Mouse (Mus musculus): ENCODE measurements around the gene Limk2. TPM values are rescaled to one million over a fixed set of nuclear protein-coding genes. Genes with fewer than 3 reads are reported as not detected.

Limk2 gene
- polyA plus RNA-seq, 1 experiment from 2014 or later = 134 TPM

DNA sequence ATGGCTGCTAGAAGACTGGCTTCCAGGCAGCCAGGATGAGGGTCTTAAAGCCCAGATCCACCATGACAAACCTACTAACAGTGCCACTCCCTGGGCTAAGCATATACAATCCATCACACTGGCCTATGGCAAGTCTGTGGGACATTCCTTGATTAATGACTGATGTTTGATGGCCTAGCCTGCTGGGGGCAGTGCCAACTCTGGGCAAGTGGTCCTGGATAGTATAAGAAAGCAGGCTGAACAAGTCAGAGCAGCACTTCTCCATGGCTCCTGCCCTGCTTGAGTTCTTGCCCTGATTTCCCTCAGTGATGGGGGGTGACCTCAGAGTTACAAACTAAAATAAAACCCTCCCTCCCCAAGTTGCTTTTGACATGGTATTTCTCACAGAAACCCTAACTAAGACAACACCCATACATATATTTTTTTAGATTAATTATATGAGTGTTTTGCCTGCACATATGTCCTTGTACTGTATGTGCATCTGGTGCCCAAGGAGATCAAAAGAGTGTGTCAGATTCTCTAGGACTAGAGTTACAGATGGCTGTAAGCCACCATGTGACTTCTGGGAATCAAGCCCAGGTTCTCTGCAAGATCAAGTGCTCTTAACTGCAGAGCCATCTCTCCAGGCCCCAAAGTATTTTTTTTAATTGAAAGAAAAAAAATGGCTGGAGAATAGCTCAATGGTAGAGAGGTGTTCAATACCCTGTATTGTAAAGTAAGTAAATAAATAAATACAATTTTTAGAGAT is 32.9 kb upstream of the Limk2 start:
- Histone ChIP-seq H3K9me3 (no peaks in the 10 kb centered on the region), H3K27me3 (no peaks in the 10 kb centered on the region), H3K36me3 (no peaks in the 10 kb centered on the region), H3K27ac (no peak overlapping the region), H3K4me1 (replicated peaks) (0 out of 2 replicates have a peak, but pooled peaks cover 2% of the 10 kb centered on the region), H3K9ac (replicated peaks) (no peak overlapping the region), H3K4me3 (replicated peaks) (no peak overlapping the region), H3K4me2 (replicated peaks) (no peak overlapping the region)
- no peak for ATAC-seq

- WGBS = 91% methylated on average over 1 of the region's 1 CpGs
- Histone ChIP-seq H3K4me2 (replicated peaks) (no peak overlapping the region), H3K4me1 (replicated peaks) (no peaks in the 10 kb centered on the region), H3K4me3 (replicated peaks) (no peak overlapping the region), H3K27ac (no peak overlapping the region), H3K9me3 (no peaks in the 10 kb centered on the region), H3K36me3 (no peaks in the 10 kb centered on the region), H3K27me3 (no peaks in the 10 kb centered on the region), H3K9ac (replicated peaks) (no peak overlapping the region)
- no peak for ATAC-seq
Observed at GRCm38 (mm10) chr11:3437621-3438020, 28.6 kb upstream of the Limk2 start.

- no peak for ATAC-seq
- H3K9ac ChIP-seq (replicated peaks) = no peak overlapping the region
- no peaks in the 10 kb centered on the region for H3K4me1 ChIP-seq (replicated peaks)
- H3K27ac ChIP-seq = no peak overlapping the region
- no peaks in the 10 kb centered on the region for H3K27me3 ChIP-seq
- peaks cover 9% of the 10 kb centered on the region; the same call in 1 of the 2 replicates for H3K36me3 ChIP-seq
- H3K9me3 ChIP-seq = no peaks in the 10 kb centered on the region
- WGBS = 90% methylated on average over 4 of the region's 4 CpGs
- H3K4me3 ChIP-seq (replicated peaks) = no peak overlapping the region
- H3K4me2 ChIP-seq (replicated peaks) = no peak overlapping the region
Observed at GRCm38 (mm10) chr11:3433809-3434208, 24.8 kb upstream of the Limk2 start.

DNA sequence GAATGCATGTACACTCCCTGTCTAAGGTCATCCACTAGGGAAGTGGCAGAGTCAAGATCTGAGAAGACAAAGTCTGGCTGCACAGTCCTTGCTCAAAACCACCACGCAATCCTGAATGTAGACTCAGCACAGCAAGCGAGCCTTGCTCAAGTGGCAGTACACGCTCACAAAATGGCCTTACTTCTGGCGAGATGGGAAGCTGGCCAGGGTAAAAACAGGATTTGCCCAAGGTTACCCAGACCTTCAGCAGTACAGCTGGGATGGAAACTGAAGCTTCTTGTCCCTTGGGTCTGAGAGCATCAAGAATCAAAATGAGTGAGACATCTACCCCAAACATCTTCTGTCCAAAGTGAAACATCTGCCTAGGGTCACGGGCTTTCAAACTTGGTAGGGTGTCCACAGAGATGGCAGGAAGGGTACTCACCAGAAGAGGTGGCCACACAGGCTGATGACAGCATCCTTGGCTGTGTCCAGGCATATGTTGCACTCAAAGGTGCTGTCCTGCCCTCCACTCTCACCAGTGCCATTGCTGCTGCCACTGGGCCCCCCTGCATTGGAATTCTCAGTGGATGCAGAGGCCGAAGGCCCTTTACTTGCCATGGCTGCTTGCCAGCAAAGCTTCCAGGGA is 23.1 kb upstream of the Limk2 start:
- no peak overlapping the region for H3K4me2 ChIP-seq (replicated peaks)
- no peaks in the 10 kb centered on the region for H3K9me3 ChIP-seq
- H3K27me3 ChIP-seq = no peaks in the 10 kb centered on the region
- H3K9ac ChIP-seq (replicated peaks) = no peak overlapping the region
- peaks cover 9% of the 10 kb centered on the region; the same call in 1 of the 2 replicates for H3K36me3 ChIP-seq
- H3K4me1 ChIP-seq (replicated peaks) = no peaks in the 10 kb centered on the region
- H3K4me3 ChIP-seq (replicated peaks) = no peak overlapping the region
- no peak overlapping the region for H3K27ac ChIP-seq
- ATAC-seq = no peak
- WGBS = 94% methylated on average over 6 of the region's 6 CpGs

- Histone ChIP-seq H3K4me1 (replicated peaks) (no peaks in the 10 kb centered on the region), H3K9me3 (no peaks in the 10 kb centered on the region), H3K36me3 (peaks cover 9% of the 10 kb centered on the region; the same call in 1 of the 2 replicates), H3K4me2 (replicated peaks) (no peak overlapping the region), H3K27me3 (no peaks in the 10 kb centered on the region), H3K9ac (replicated peaks) (no peak overlapping the region), H3K27ac (no peak overlapping the region), H3K4me3 (replicated peaks) (no peak overlapping the region)
- WGBS = 92% methylated on average over 3 of the region's 3 CpGs
- no peak for ATAC-seq
Observed at GRCm38 (mm10) chr11:3431515-3431914, 22.5 kb upstream of the Limk2 start.

- ATAC-seq = no peak
- WGBS = 85% methylated on average over 7 of the region's 7 CpGs
Observed at GRCm38 (mm10) chr11:3428632-3429031, 19.6 kb upstream of the Limk2 start.

GRCm38 (mm10) chr11:3427697-3428230 is 18.8 kb upstream of the Limk2 start:
- H3K9ac ChIP-seq (replicated peaks) = no peak overlapping the region
- no peak overlapping the region for H3K4me2 ChIP-seq (replicated peaks)
- WGBS = 90% methylated on average over 3 of the region's 3 CpGs
- ATAC-seq = no peak
- no peaks in the 10 kb centered on the region for H3K9me3 ChIP-seq
- no peaks in the 10 kb centered on the region for H3K4me1 ChIP-seq (replicated peaks)
- no peak overlapping the region for H3K27ac ChIP-seq
- no peak overlapping the region for H3K4me3 ChIP-seq (replicated peaks)
- peaks cover 43% of the 10 kb centered on the region for H3K36me3 ChIP-seq
- H3K27me3 ChIP-seq = no peaks in the 10 kb centered on the region

More at GRCm38 (mm10) chr11:3428632-3429031, 19.6 kb upstream of the Limk2 start:
- Histone ChIP-seq H3K27ac (no peak overlapping the region), H3K9ac (replicated peaks) (no peak overlapping the region), H3K4me3 (replicated peaks) (no peak overlapping the region), H3K36me3 (peaks cover 37% of the 10 kb centered on the region), H3K4me1 (replicated peaks) (no peaks in the 10 kb centered on the region), H3K4me2 (replicated peaks) (no peak overlapping the region), H3K9me3 (no peaks in the 10 kb centered on the region), H3K27me3 (no peaks in the 10 kb centered on the region)

DNA sequence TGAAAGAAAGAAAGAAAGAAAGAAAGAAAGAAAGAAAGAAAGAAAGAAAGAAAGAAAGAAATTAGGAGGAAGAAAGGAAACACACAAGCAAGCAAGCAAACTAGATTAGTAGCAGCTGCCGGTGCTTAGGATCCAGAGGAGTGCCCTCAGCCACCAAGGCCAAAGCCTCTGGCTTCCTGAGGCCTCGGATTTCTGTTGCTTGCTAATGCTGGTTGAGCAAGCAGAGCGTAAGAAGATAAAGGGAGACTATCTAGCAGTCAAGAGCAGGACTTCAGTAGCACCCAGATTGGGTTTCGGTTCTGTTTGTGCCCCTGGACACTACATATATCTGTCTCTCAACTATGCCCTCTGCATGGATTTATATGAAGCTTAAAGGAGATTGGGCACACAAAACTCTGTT is 13.3 kb upstream of the Limk2 start:
- no peak overlapping the region for H3K4me3 ChIP-seq (replicated peaks)

GRCm38 (mm10) chr11:3418741-3419140 is 9.8 kb upstream of the Limk2 start:
- ATAC-seq = no peak
- Histone ChIP-seq H3K9me3 (no peaks in the 10 kb centered on the region), H3K9ac (replicated peaks) (no peak overlapping the region), H3K4me2 (replicated peaks) (no peak overlapping the region), H3K4me3 (replicated peaks) (no peak overlapping the region), H3K27ac (no peak overlapping the region), H3K36me3 (peaks cover 68% of the 10 kb centered on the region), H3K27me3 (no peaks in the 10 kb centered on the region), H3K4me1 (replicated peaks) (no peaks in the 10 kb centered on the region)
- 90% methylated on average over 4 of the region's 4 CpGs for WGBS

More for the DNA sequence above, 13.3 kb upstream of the Limk2 start:
- WGBS = 82% methylated on average over 4 of the region's 4 CpGs
- ATAC-seq = no peak
- H3K9me3 ChIP-seq = no peaks in the 10 kb centered on the region
- H3K36me3 ChIP-seq = peaks cover 67% of the 10 kb centered on the region
- no peak overlapping the region for H3K27ac ChIP-seq
- no peak overlapping the region for H3K4me2 ChIP-seq (replicated peaks)
- no peaks in the 10 kb centered on the region for H3K4me1 ChIP-seq (replicated peaks)
- no peak overlapping the region for H3K9ac ChIP-seq (replicated peaks)
- no peaks in the 10 kb centered on the region for H3K27me3 ChIP-seq

GRCm38 (mm10) chr11:3417795-3418194 is 8.8 kb upstream of the Limk2 start:
- Histone ChIP-seq H3K27me3 (no peaks in the 10 kb centered on the region), H3K4me2 (replicated peaks) (no peak overlapping the region), H3K4me3 (replicated peaks) (no peak overlapping the region), H3K9ac (replicated peaks) (no peak overlapping the region), H3K9me3 (no peaks in the 10 kb centered on the region), H3K4me1 (replicated peaks) (no peaks in the 10 kb centered on the region), H3K27ac (no peak overlapping the region), H3K36me3 (peaks cover 64% of the 10 kb centered on the region)
- ATAC-seq = no peak
- WGBS = 79% methylated on average over 6 of the region's 6 CpGs

- H3K4me2 ChIP-seq (replicated peaks) = no peak overlapping the region
- H3K27ac ChIP-seq = no peak overlapping the region
- H3K27me3 ChIP-seq = no peaks in the 10 kb centered on the region
- H3K4me1 ChIP-seq (replicated peaks) = no peaks in the 10 kb centered on the region
- WGBS = 88% methylated on average over 3 of the region's 3 CpGs
- ATAC-seq = no peak
- H3K9ac ChIP-seq (replicated peaks) = no peak overlapping the region
- H3K4me3 ChIP-seq (replicated peaks) = no peak overlapping the region
- H3K9me3 ChIP-seq = no peaks in the 10 kb centered on the region
- H3K36me3 ChIP-seq = peaks cover 57% of the 10 kb centered on the region
Observed at GRCm38 (mm10) chr11:3416399-3416798, 7.4 kb upstream of the Limk2 start.

DNA sequence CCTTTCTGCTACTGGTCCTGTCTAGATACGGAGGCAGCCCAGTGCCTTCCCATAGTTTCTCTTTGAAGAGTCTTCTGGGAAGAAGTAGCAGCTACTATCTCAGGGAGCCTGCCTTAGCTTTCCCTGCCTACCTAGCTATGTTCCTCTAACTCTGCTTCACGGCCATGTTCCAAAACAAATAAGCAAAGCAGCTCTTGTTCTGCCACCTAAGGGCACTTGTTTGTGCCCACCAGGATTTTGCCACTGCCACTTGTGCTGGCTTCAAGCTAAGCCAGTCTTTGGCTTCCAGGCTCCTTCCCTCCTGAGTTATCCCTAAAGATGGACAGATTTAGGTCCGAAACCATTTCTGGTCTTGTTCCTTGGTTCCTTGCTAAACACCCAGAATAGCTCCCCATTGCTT is 3.1 kb upstream of the Limk2 start:
- no peak overlapping the region for H3K4me2 ChIP-seq (replicated peaks)
- ATAC-seq = no peak
- H3K4me1 ChIP-seq (replicated peaks) = peaks cover 15% of the 10 kb centered on the region
- H3K36me3 ChIP-seq = peaks cover 28% of the 10 kb centered on the region
- no peaks in the 10 kb centered on the region for H3K27me3 ChIP-seq
- H3K4me3 ChIP-seq (replicated peaks) = no peak overlapping the region
- H3K27ac ChIP-seq = no peak overlapping the region
- no peak overlapping the region for H3K9ac ChIP-seq (replicated peaks)
- no peaks in the 10 kb centered on the region for H3K9me3 ChIP-seq
- WGBS = 87% methylated on average over 3 of the region's 3 CpGs
